Comparison of ENCODE assay signal across 9 mouse cellular contexts in the genomic region with DNA sequence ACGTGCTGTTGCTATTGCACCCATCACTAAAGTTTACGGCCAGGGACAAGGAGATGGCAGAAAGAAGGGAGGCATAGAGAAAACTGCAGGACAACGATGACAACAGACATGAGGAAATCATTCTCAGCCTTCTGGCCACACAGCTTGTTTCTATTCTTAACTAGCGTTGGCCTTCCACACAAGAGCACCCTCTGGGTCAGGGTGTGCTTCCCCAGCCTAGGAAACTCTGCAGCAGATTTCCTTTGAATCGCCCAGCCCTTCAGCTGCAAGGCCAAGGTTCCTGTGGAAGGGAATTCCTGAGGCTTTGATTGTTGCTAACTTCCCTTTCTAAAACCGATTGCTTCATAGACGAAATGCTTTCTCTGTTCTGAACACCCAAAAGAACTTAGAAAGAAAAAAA.
DNase-seq lines count a peak whose midpoint lies in the region; ATAC-seq and TF ChIP-seq lines count a peak whose summit lies in the region.
"Had no signal": no experiment of that assay in that cellular context is flagged by ENCODE, and none has a peak within 500 bp of the region (broad histone marks: within the 10 kb centered on the region; RNA-seq: fewer than 3 reads in every experiment).

No protein-coding gene starts in this region.

- H3K4me2 ChIP-seq in midbrain, embryonic 14.5 days (ENCODE audit: low read length), result no peak overlapping the region

- H3K4me1 ChIP-seq in midbrain, embryonic 10.5 days, result peaks cover 4% of the 10 kb centered on the region
- H3K4me1 ChIP-seq in midbrain, embryonic 14.5 days (ENCODE audit: control insufficient read depth, insufficient read depth, low read length), result 0 out of 2 replicates have a peak, but pooled peaks cover 2% of the 10 kb centered on the region
- H3K4me1 ChIP-seq in heart, embryonic 10.5 days, result peaks cover 6% of the 10 kb centered on the region; the same call in 1 of the 2 replicates
- no peaks in the 10 kb centered on the region for H3K4me1 ChIP-seq in small intestine, adult 2 months (ENCODE audit: control insufficient read depth, insufficient read depth, insufficient read length, low read length)

- ATAC-seq in midbrain, embryonic 14.5 days (ENCODE audit: low FRiP score, low TSS enrichment), result no peak

- TF ChIP-seq POLR2A in small intestine, adult 2 months (IDR thresholded peaks at IDR 0.05; ENCODE audit: low read depth, low read length), result no peak

- H3K36me3 ChIP-seq in midbrain, embryonic 10.5 days, result no peaks in the 10 kb centered on the region
- H3K36me3 ChIP-seq in midbrain, embryonic 14.5 days (ENCODE audit: control insufficient read depth, insufficient read depth, low read length), result no peaks in the 10 kb centered on the region
- H3K36me3 ChIP-seq in heart, embryonic 10.5 days, result no peaks in the 10 kb centered on the region
- H3K36me3 ChIP-seq in small intestine, adult 2 months (ENCODE audit: control insufficient read depth, insufficient read depth, low read length), result no peaks in the 10 kb centered on the region

- 80% methylated on average over 7 of the region's 7 CpGs for WGBS in midbrain, embryonic 10.5 days
- 75% methylated on average over 7 of the region's 7 CpGs for WGBS in midbrain, embryonic 14.5 days
- WGBS in heart, embryonic 10.5 days, result 44% methylated on average over 7 of the region's 7 CpGs
- 58% methylated on average over 7 of the region's 7 CpGs for WGBS in small intestine, adult 2 months

- no peaks in the 10 kb centered on the region for H3K27me3 ChIP-seq in midbrain, embryonic 10.5 days (ENCODE audit: low read depth, poor library complexity, severe bottlenecking)
- H3K27me3 ChIP-seq in midbrain, embryonic 14.5 days (ENCODE audit: control insufficient read depth, insufficient read depth, low read length), result no peaks in the 10 kb centered on the region
- H3K27me3 ChIP-seq in heart, embryonic 10.5 days (ENCODE audit: insufficient read depth, poor library complexity, severe bottlenecking), result no peaks in the 10 kb centered on the region
- H3K27me3 ChIP-seq in small intestine, adult 2 months (ENCODE audit: control insufficient read depth, insufficient read depth, low read length), result no peaks in the 10 kb centered on the region

- H3K4me3 ChIP-seq in midbrain, embryonic 10.5 days, result no peak overlapping the region
- no peak overlapping the region for H3K4me3 ChIP-seq in midbrain, embryonic 14.5 days (replicated peaks; ENCODE audit: low read depth, low read length)
- H3K4me3 ChIP-seq in heart, embryonic 10.5 days, result no peak overlapping the region
- H3K4me3 ChIP-seq in small intestine, adult 2 months (ENCODE audit: low read depth, low read length), result no peak overlapping the region

- no peak overlapping the region for H3K9ac ChIP-seq in midbrain, embryonic 14.5 days (replicated peaks; ENCODE audit: low read length)

- no peaks in the 10 kb centered on the region for H3K9me3 ChIP-seq in midbrain, embryonic 10.5 days (replicated peaks)
- H3K9me3 ChIP-seq in midbrain, embryonic 14.5 days (ENCODE audit: control insufficient read depth, low read length), result no peaks in the 10 kb centered on the region
- H3K9me3 ChIP-seq in heart, embryonic 10.5 days, result no peaks in the 10 kb centered on the region

- TF ChIP-seq CTCF in small intestine, adult 2 months (IDR thresholded peaks at IDR 0.05; ENCODE audit: extremely low read depth, insufficient read length, insufficient replicate concordance, low read depth, low read length), result no peak

- H3K27ac ChIP-seq in midbrain, embryonic 10.5 days (replicated peaks), result peak overlapping the region; percentile 28; the same call in 1 of the 2 replicates
- H3K27ac ChIP-seq in midbrain, embryonic 14.5 days (replicated peaks; ENCODE audit: low read depth, low read length), result no peak overlapping the region
- peak overlapping the region; percentile 47; the same call in 1 of the 2 replicates for H3K27ac ChIP-seq in heart, embryonic 10.5 days
- H3K27ac ChIP-seq in small intestine, adult 2 months (ENCODE audit: insufficient read depth, low read depth, low read length), result peak overlapping the region; percentile 28; the same call in 1 of the 2 replicates

- DNase-seq in midbrain, embryonic 10.5 days (ENCODE audit: low spot score), result no peak
- no peak for DNase-seq in midbrain, embryonic 14.5 days
- DNase-seq in heart, embryonic 10.5 days (ENCODE audit: low spot score), result no peak
- peak; percentile 51 for DNase-seq in kidney, postnatal 14 days
- no peak for DNase-seq in thymus, postnatal 25 days
- DNase-seq in layer of hippocampus, adult 9-10 months (ENCODE audit: low spot score), result no peak
- DNase-seq in MN1 (ENCODE audit: low spot score), result no peak
- DNase-seq: layer of hippocampus, postnatal 36 days had no signal
